Mouse (Mus musculus) forebrain, embryonic 11.5 days (tissue): ENCODE results near the gene Ugt1a9. TPM values are rescaled to one million over a fixed set of nuclear protein-coding genes. Genes with fewer than 3 reads are reported as not detected.

Experiments
- ATAC-seq: fragments of 200-750 bp; cut with Nextera tagmentation; replicated peaks from 2 replicates; pipeline ENCODE4 v1.8.0; 2017; ENCODE audit warnings: moderate TSS enrichment; ENCODE audit not compliant: low FRiP score
- DNase-seq: peaks from one replicate; pipeline ENCODE4 v3.0.0-alpha.2; 2017; ENCODE audit warnings: low spot score
- H3K27ac ChIP-seq: fragments of 300-500 bp; sonication (generic); 2 replicates; pipeline ENCODE4 v1.5.1; 2014; ENCODE audit warnings: low read depth, low read length
- H3K27me3 ChIP-seq: fragments of 300-500 bp; sonication (generic); 2 replicates; pipeline ENCODE4 v1.6.1; 2014; ENCODE audit warnings: mild to moderate bottlenecking, low read length, mixed read lengths; ENCODE audit not compliant: control insufficient read depth, insufficient read depth
- H3K36me3 ChIP-seq: fragments of 300-500 bp; sonication (generic); 2 replicates; pipeline ENCODE4 v1.6.1; 2014; ENCODE audit warnings: mild to moderate bottlenecking, low read length, moderate library complexity, mixed read lengths; ENCODE audit not compliant: control insufficient read depth, insufficient read depth
- H3K4me1 ChIP-seq: fragments of 300-500 bp; sonication (generic); replicated peaks from 2 replicates; pipeline ENCODE4 v1.6.1; 2014; ENCODE audit warnings: low read length, mixed read lengths; ENCODE audit not compliant: control insufficient read depth, insufficient read depth
- H3K4me2 ChIP-seq: fragments of 300-500 bp; sonication (generic); 2 replicates; pipeline ENCODE4 v1.6.1; 2014; ENCODE audit warnings: low read depth, mild to moderate bottlenecking, low read length, moderate library complexity, mixed read lengths; ENCODE audit not compliant: severe bottlenecking
- H3K4me3 ChIP-seq: fragments of 300-500 bp; sonication (generic); 2 replicates; pipeline ENCODE4 v1.5.1; 2014; ENCODE audit warnings: low read depth, low read length
- H3K9ac ChIP-seq: fragments of 300-500 bp; sonication (generic); 2 replicates; pipeline ENCODE4 v1.6.1; 2014; ENCODE audit warnings: low read length
- H3K9me3 ChIP-seq: fragments of 300-500 bp; sonication (generic); 2 replicates; pipeline ENCODE4 v1.6.1; 2016; ENCODE audit warnings: low read length, mixed read lengths; ENCODE audit not compliant: control insufficient read depth
- WGBS: fragments of 180-500 bp; shearing (Covaris S2); extraction: QIAGEN DNeasy Blood & Tissue Kit; methylation state at CpG from one replicate; pipeline ENCODE4 v1.1.7; 2014; 5-methylcytosine and 5-hydroxymethylcytosine counted together
- polyA plus RNA-seq: library from polyadenylated mRNA; unstranded; fragments of >200 nt; fragmentation: Nextera tagmentation; extraction: Ambion mirVana; gene quantifications from 2 replicates; pipeline ENCODE4 v1.2.1, GENCODE M21; 2014

Ugt1a9 gene
- polyA plus RNA-seq, 1 experiment from 2014 or later = not detected

GRCm38 (mm10) chr1:88206843-88207479, 136.4 kb downstream of the Ugt1a9 start:
- Histone ChIP-seq H3K36me3 (no peaks in the 10 kb centered on the region), H3K27me3 (no peaks in the 10 kb centered on the region), H3K27ac (no peak overlapping the region), H3K4me2 (no peak overlapping the region), H3K4me1 (0 out of 2 replicates have a peak, but pooled peaks cover 3% of the 10 kb centered on the region), H3K4me3 (no peak overlapping the region), H3K9ac (no peak overlapping the region), H3K9me3 (peaks cover 16% of the 10 kb centered on the region)
- 75% methylated on average over 2 of the region's 2 CpGs for WGBS
- ATAC-seq (no peak), DNase-seq (no peak)

DNA sequence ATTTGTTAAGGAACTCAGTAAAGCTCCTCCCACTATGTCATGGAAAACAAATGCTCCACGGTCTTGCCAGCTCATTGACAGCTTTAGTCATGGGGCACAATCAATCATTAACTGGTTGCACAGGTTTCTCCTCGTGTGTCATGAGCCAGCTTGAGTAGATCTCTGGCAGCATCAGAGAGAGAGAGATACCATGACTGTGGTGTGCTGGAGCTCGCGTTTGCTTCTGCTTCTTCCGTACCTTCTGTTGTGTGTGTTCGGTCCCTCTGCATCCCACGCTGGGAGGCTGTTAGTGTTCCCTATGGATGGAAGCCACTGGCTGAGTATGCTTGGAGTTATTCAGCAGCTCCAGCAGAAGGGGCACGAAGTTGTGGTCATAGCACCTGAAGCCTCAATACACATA, 141.2 kb downstream of the Ugt1a9 start, which contains the start of gene Ugt1a1:
Gene Ugt1a1, plus strand, starts transcription at position 148 of the 400 bp plus-strand sequence.
- H3K9me3 ChIP-seq = peaks cover 51% of the 10 kb centered on the region
- 68% methylated on average over 8 of the region's 8 CpGs for WGBS

DNA sequence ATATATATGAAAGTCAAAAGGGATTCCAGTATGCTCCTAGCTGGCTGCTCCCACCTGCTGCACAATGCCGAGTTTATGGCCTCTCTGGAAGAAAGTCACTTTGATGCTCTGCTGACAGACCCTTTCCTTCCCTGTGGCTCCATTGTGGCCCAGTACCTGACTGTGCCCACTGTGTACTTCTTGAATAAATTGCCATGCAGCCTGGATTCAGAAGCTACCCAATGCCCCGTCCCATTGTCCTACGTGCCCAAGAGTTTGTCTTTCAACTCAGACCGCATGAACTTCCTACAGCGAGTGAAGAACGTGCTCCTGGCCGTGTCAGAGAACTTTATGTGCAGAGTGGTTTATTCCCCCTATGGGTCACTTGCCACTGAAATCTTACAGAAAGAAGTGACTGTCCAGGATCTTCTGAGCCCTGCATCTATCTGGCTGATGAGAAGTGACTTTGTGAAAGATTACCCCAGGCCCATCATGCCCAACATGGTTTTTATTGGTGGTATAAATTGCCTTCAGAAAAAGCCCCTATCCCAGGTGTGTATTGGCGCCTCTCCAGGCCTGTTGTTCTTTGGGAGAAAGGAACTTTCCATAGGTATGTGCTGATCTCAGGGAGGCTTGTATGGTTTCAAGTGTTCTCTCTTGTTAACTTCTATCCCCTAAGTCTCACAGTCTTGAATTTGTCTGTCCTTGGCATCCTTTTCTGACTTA, 141.9 kb downstream of the Ugt1a9 start:
- no peak overlapping the region for H3K4me3 ChIP-seq
- ATAC-seq (peak; percentile 16), DNase-seq (peak; percentile 55)
- no peak overlapping the region for H3K9ac ChIP-seq
- 61% methylated on average over 8 of the region's 8 CpGs for WGBS
- H3K27ac ChIP-seq = no peak overlapping the region
- H3K36me3 ChIP-seq = no peaks in the 10 kb centered on the region
- H3K27me3 ChIP-seq = no peaks in the 10 kb centered on the region
- H3K4me1 ChIP-seq = no peaks in the 10 kb centered on the region
- H3K4me2 ChIP-seq = no peak overlapping the region
- H3K9me3 ChIP-seq = peaks cover 58% of the 10 kb centered on the region

More for the DNA sequence above, 141.2 kb downstream of the Ugt1a9 start, which contains the start of gene Ugt1a1:
- Histone ChIP-seq H3K4me1 (no peaks in the 10 kb centered on the region), H3K36me3 (no peaks in the 10 kb centered on the region), H3K9ac (no peak within 1 kb of the TSS), H3K27me3 (no peaks in the 10 kb centered on the region), H3K4me3 (no peak within 1 kb of the TSS), H3K4me2 (no peak within 1 kb of the TSS), H3K27ac (no peak within 1 kb of the TSS)
- peak; percentile 59 for DNase-seq
- 0 out of 2 replicates have a peak, but pooled peaks have one; percentile 4 for ATAC-seq

DNA sequence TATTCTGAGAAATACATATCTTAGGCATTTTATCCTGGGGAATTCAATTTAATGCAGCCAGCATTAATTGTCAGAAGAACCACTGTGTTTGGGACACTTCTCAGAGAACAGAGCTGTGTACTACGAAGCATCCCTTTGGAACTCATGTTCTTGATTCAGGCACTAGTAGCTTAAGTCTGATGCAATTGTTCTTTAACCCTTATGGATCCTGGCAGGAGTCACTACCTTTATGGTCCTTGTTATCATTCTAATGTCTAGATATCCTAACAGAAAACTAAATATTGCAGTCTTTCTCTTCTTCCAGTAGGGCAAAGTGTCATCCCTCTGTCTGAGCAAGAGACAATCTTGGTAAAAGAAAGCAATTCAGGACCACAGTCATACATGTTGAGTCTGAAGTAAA, 142.5 kb downstream of the Ugt1a9 start:
- Histone ChIP-seq H3K36me3 (no peaks in the 10 kb centered on the region), H3K4me2 (no peak overlapping the region), H3K27me3 (no peaks in the 10 kb centered on the region), H3K9ac (no peak overlapping the region), H3K4me3 (no peak overlapping the region), H3K9me3 (peaks cover 60% of the 10 kb centered on the region), H3K4me1 (no peaks in the 10 kb centered on the region), H3K27ac (no peak overlapping the region)
- DNase-seq = no peak
- no peak for ATAC-seq
- WGBS = 79% methylated on average over 1 of the region's 1 CpGs

DNA sequence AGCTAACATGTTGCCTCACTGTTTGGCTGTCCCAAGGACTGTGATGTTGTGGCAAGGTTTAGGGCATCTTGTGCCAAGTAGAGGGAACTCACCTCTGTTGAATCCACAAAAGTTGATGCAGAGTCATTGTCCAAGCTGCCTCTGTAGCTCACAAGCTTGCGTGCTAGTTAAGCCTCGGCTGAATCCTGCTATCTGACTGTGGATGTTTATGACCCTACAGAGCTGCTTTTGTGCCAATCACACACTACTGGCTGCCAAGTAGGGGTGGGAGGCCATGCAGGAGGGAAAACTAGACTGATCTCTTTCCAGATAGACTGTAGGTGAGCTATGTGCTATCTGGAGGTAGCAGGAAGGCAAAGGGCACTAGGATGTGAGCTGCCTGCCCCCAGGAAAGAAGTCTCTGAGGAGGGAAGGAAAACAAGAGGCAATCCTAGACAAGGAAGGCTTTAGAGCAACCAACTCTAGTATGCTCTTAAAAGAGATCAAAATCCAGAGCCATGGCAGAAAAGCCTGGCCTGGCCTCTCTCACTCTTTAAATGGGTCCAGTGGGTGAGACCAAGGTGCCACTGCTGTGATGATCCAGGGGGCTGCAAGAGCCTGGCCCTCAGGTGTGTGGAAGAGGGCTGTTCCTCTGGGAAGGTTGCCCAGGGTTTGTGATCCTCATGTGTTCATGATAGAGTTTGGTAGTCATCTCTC, 143.3 kb downstream of the Ugt1a9 start:
- Histone ChIP-seq H3K4me2 (no peak overlapping the region), H3K27me3 (no peaks in the 10 kb centered on the region), H3K9me3 (peaks cover 60% of the 10 kb centered on the region), H3K27ac (no peak overlapping the region), H3K36me3 (no peaks in the 10 kb centered on the region), H3K4me1 (no peaks in the 10 kb centered on the region), H3K9ac (no peak overlapping the region), H3K4me3 (no peak overlapping the region)
- DNase-seq = peak; percentile 66
- WGBS = 86% methylated on average over 2 of the region's 2 CpGs
- no peak for ATAC-seq

DNA sequence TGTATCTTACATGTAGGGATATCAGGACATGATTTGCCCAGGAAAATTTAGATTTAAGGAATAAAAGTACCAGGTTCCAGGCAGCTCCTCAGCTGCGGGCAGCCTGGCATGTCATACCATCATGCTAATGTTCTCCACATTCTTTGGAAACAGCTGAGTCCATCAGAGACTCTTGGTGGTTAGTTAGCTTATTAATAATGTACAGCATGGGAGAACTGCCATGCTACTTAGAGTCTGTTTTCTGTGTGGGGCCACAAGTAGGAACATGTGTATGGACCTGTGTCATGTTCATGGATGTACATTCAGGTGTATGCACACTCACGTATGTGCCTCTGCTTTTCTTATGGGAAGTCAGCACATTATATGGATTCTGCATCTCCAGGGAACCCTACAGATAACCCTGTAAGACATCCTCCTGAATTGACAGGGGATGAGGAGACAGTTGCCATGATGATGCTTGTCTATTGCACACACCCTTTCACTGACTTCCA, 143.9 kb downstream of the Ugt1a9 start:
- Histone ChIP-seq H3K9ac (no peak overlapping the region), H3K4me1 (no peaks in the 10 kb centered on the region), H3K36me3 (no peaks in the 10 kb centered on the region), H3K27ac (no peak overlapping the region), H3K27me3 (no peaks in the 10 kb centered on the region), H3K4me3 (no peak overlapping the region), H3K9me3 (peaks cover 60% of the 10 kb centered on the region), H3K4me2 (no peak overlapping the region)
- DNase-seq = peak; percentile 51
- ATAC-seq = no peak
- 80% methylated on average over 2 of the region's 2 CpGs for whole genome bisulfite sequencing

- ATAC-seq = no peak
- no peak overlapping the region for H3K4me2 ChIP-seq
- peak; percentile 54 for DNase-seq
- H3K27me3 ChIP-seq = no peaks in the 10 kb centered on the region
- H3K4me1 ChIP-seq = no peaks in the 10 kb centered on the region
- no peak overlapping the region for H3K27ac ChIP-seq
- peaks cover 60% of the 10 kb centered on the region for H3K9me3 ChIP-seq
- WGBS = 71% methylated on average over 10 of the region's 10 CpGs
- H3K36me3 ChIP-seq = no peaks in the 10 kb centered on the region
- H3K9ac ChIP-seq = no peak overlapping the region
- no peak overlapping the region for H3K4me3 ChIP-seq
These were observed 145.1 kb downstream of the Ugt1a9 start for GRCm38 (mm10) chr1:88215466-88216380.

- Histone ChIP-seq H3K4me3 (no peak overlapping the region), H3K36me3 (no peaks in the 10 kb centered on the region), H3K27me3 (no peaks in the 10 kb centered on the region), H3K9me3 (peaks cover 57% of the 10 kb centered on the region), H3K4me2 (no peak overlapping the region), H3K4me1 (no peaks in the 10 kb centered on the region), H3K9ac (no peak overlapping the region), H3K27ac (no peak overlapping the region)
- DNase-seq (peak; percentile 51), ATAC-seq (no peak)
- 54% methylated on average over 2 of the region's 2 CpGs for WGBS
These were observed 146.0 kb downstream of the Ugt1a9 start for GRCm38 (mm10) chr1:88216551-88216950.
